Mouse (Mus musculus) cerebellum, adult 11-12 months (tissue): ENCODE results near the gene Gse1.

Experiments used
- DNase-seq: peaks from one replicate; pipeline ENCODE4 v3.0.0; 2022

Gene Gse1

GRCm38 (mm10) chr8:120525135-120525534 is 296.9 kb downstream of the Gse1 start:
- DNase-seq = no peak

- no peak for DNase-seq
Observed at GRCm38 (mm10) chr8:120525832-120526231, 297.6 kb downstream of the Gse1 start.

GRCm38 (mm10) chr8:120526577-120526976 is 298.3 kb downstream of the Gse1 start:
- DNase-seq = no peak

GRCm38 (mm10) chr8:120528332-120528731 is 300.1 kb downstream of the Gse1 start:
- DNase-seq = no peak

GRCm38 (mm10) chr8:120529226-120529625 is 301.0 kb downstream of the Gse1 start:
- no peak for DNase-seq

- DNase-seq = no peak
Observed at GRCm38 (mm10) chr8:120530954-120531656, 302.8 kb downstream of the Gse1 start.

- no peak for DNase-seq
Observed at GRCm38 (mm10) chr8:120531775-120532516, 303.7 kb downstream of the Gse1 start.

- DNase-seq = no peak
Observed at GRCm38 (mm10) chr8:120532517-120533215, 304.4 kb downstream of the Gse1 start.

GRCm38 (mm10) chr8:120533380-120533779 is 305.1 kb downstream of the Gse1 start:
- no peak for DNase-seq

- DNase-seq = no peak
Observed at GRCm38 (mm10) chr8:120534080-120534479, 305.8 kb downstream of the Gse1 start.

GRCm38 (mm10) chr8:120534504-120535368 is 306.5 kb downstream of the Gse1 start:
- DNase-seq = peak; percentile 92

GRCm38 (mm10) chr8:120535452-120536305 is 307.4 kb downstream of the Gse1 start:
- DNase-seq = peak; percentile 88

- peak; percentile 78 for DNase-seq
Observed at GRCm38 (mm10) chr8:120536306-120537206, 308.3 kb downstream of the Gse1 start.

GRCm38 (mm10) chr8:120537207-120537817 is 309.1 kb downstream of the Gse1 start:
- DNase-seq = peak; percentile 88

- DNase-seq = peak; percentile 89
Observed at GRCm38 (mm10) chr8:120537818-120538396, 309.7 kb downstream of the Gse1 start.

GRCm38 (mm10) chr8:120538397-120539240 is 310.4 kb downstream of the Gse1 start:
- peak; percentile 86 for DNase-seq

GRCm38 (mm10) chr8:120539381-120539774 is 311.1 kb downstream of the Gse1 start:
- DNase-seq = peak; percentile 67

GRCm38 (mm10) chr8:120539775-120540625 is 311.7 kb downstream of the Gse1 start:
- DNase-seq = peak; percentile 66
